ENCODE assay signal across 8 mouse cellular contexts in genomic region chr5:147429535-147430305, GRCm38 (mm10). TPM values are rescaled to one million over a fixed set of nuclear protein-coding genes. Genes with fewer than 3 reads are reported as not detected.
DNase-seq lines count a peak whose midpoint lies in the region; ATAC-seq and TF ChIP-seq lines count a peak whose summit lies in the region.

TSS of gene Pan3 (plus strand) at chr5:147430161.

- peak; percentile 86 for ATAC-seq in forebrain, embryonic 16.5 days
- ATAC-seq in lung, embryonic 14.5 days (ENCODE audit: insufficient read depth), result peak; percentile 91

- in situ Hi-C loops in ES-E14 (cut with MboI; ENCODE audit: low sequenced_read_pairs in 2 of 2, unreplicated experiment in 2 of 2), result no loop called here

- no peak for TF ChIP-seq CTCF in layer of hippocampus, adult 2 months (conservative IDR thresholded peaks at IDR 0.05)
- no peak for TF ChIP-seq CTCF in lung, embryonic 14.5 days (IDR thresholded peaks at IDR 0.05; ENCODE audit: low read depth)
- TF ChIP-seq CTCF in olfactory bulb, adult 2 months (IDR thresholded peaks at IDR 0.05; ENCODE audit: insufficient read depth, low read depth, low read length), result no peak
- TF ChIP-seq CTCF in thymus, adult 2 months (IDR thresholded peaks at IDR 0.05; ENCODE audit: borderline replicate concordance, control insufficient read depth, extremely low read depth, insufficient read depth, low read length, poor library complexity), result peak; percentile 34; the same call in 1 of the 2 replicates

- H3K4me3 ChIP-seq in ES-E14 (ENCODE audit: insufficient read depth in 1 of 2, low read depth in 1 of 2, low read length in 2 of 2, poor library complexity in 1 of 2, severe bottlenecking in 1 of 2), result peak within 1 kb of the TSS; percentile 90
- peak within 1 kb of the TSS; percentile 70 for H3K4me3 ChIP-seq in forebrain, embryonic 16.5 days (replicated peaks; ENCODE audit: low read length)
- peak within 1 kb of the TSS; percentile 94 for H3K4me3 ChIP-seq in layer of hippocampus, adult 2 months
- H3K4me3 ChIP-seq in lung, embryonic 14.5 days (ENCODE audit: low read depth, low read length), result peak within 1 kb of the TSS; percentile 99
- H3K4me3 ChIP-seq in olfactory bulb, adult 2 months (ENCODE audit: insufficient read depth, low read depth, low read length), result peak within 1 kb of the TSS; percentile 90
- H3K4me3 ChIP-seq in thymus, adult 2 months (ENCODE audit: control insufficient read depth, insufficient read depth, low read length), result peak within 1 kb of the TSS; percentile 67

- peak within 1 kb of the TSS; percentile 95 for H3K9ac ChIP-seq in ES-E14 (ENCODE audit: insufficient read depth, low read depth, low read length, poor library complexity, severe bottlenecking)
- peak within 1 kb of the TSS; percentile 95 for H3K9ac ChIP-seq in forebrain, embryonic 16.5 days (replicated peaks; ENCODE audit: low read depth, low read length)
- H3K9ac ChIP-seq in lung, embryonic 14.5 days, result peak within 1 kb of the TSS; percentile 98

- intact Hi-C loops in heart, postnatal 36 days (cut with DNase I), result loop anchor here (5.0 kb wide), 2 partner anchors 103 to 433 kb away; partner anchors contain the start of gene Pomp

- TF ChIP-seq POLR2A in olfactory bulb, adult 2 months (IDR thresholded peaks at IDR 0.05; ENCODE audit: insufficient read depth, low read depth, low read length), result peak; percentile 90
- TF ChIP-seq POLR2A in thymus, adult 2 months (IDR thresholded peaks at IDR 0.05; ENCODE audit: control insufficient read depth, extremely low read depth, insufficient read depth, low read length, poor library complexity), result peak; percentile 96

- H3K36me3 ChIP-seq in ES-E14 (ENCODE audit: control insufficient read depth, insufficient read depth, low read length, poor library complexity, severe bottlenecking), result peaks cover 2% of the 10 kb centered on the region; the same call in 1 of the 2 replicates
- no peaks in the 10 kb centered on the region for H3K36me3 ChIP-seq in forebrain, embryonic 16.5 days (ENCODE audit: control insufficient read depth, insufficient read depth)
- peaks cover 7% of the 10 kb centered on the region; the same call in 1 of the 2 replicates for H3K36me3 ChIP-seq in lung, embryonic 14.5 days (ENCODE audit: insufficient read depth)
- H3K36me3 ChIP-seq in thymus, adult 2 months (ENCODE audit: control insufficient read depth, insufficient read depth, low read length), result no peaks in the 10 kb centered on the region

- WGBS in forebrain, embryonic 16.5 days, result 0% methylated on average over 51 of the region's 51 CpGs
- under 1% methylated on average over 51 of the region's 51 CpGs for WGBS in lung, embryonic 14.5 days
- WGBS in olfactory bulb, adult 2 months, result under 1% methylated on average over 47 of the region's 51 CpGs
- WGBS in thymus, adult 2 months, result under 1% methylated on average over 51 of the region's 51 CpGs

- peak within 1 kb of the TSS; percentile 96 for H3K4me2 ChIP-seq in forebrain, embryonic 16.5 days (ENCODE audit: low read length)
- peak within 1 kb of the TSS; percentile 80 for H3K4me2 ChIP-seq in lung, embryonic 14.5 days

- H3K9me3 ChIP-seq in ES-E14 (ENCODE audit: control insufficient read depth, insufficient read depth, low read depth, low read length), result no peaks in the 10 kb centered on the region
- no peaks in the 10 kb centered on the region for H3K9me3 ChIP-seq in forebrain, embryonic 16.5 days (ENCODE audit: control insufficient read depth, low read length)
- H3K9me3 ChIP-seq in lung, embryonic 14.5 days (ENCODE audit: low read depth, low read length), result no peaks in the 10 kb centered on the region

- H3K27ac ChIP-seq in ES-E14 (ENCODE audit: insufficient read depth, low read depth, low read length, poor library complexity, severe bottlenecking), result peak within 1 kb of the TSS; percentile 94
- H3K27ac ChIP-seq in forebrain, embryonic 16.5 days (ENCODE audit: low read length), result peak within 1 kb of the TSS; percentile 98
- peak within 1 kb of the TSS; percentile 100 for H3K27ac ChIP-seq in layer of hippocampus, adult 2 months
- peak within 1 kb of the TSS; percentile 99 for H3K27ac ChIP-seq in lung, embryonic 14.5 days (ENCODE audit: low read depth)
- peak within 1 kb of the TSS; percentile 91 for H3K27ac ChIP-seq in olfactory bulb, adult 2 months (ENCODE audit: insufficient read depth, low read depth, low read length)
- H3K27ac ChIP-seq in thymus, adult 2 months (ENCODE audit: control insufficient read depth, insufficient read depth, low read length), result peak within 1 kb of the TSS; percentile 86

- H3K27me3 ChIP-seq in forebrain, embryonic 16.5 days (replicated peaks; ENCODE audit: control insufficient read depth, insufficient read depth, low read length), result no peaks in the 10 kb centered on the region
- H3K27me3 ChIP-seq in lung, embryonic 14.5 days (ENCODE audit: insufficient read depth, low read length), result no peaks in the 10 kb centered on the region
- H3K27me3 ChIP-seq in thymus, adult 2 months (ENCODE audit: control insufficient read depth, insufficient read depth, low read length), result no peaks in the 10 kb centered on the region

- peak; percentile 87 for DNase-seq in ES-E14 (ENCODE audit: low read depth, low spot score)
- DNase-seq in cerebellum, adult 11-12 months, result peak; percentile 97
- DNase-seq in heart, postnatal 36 days, result peak; percentile 96 to 98
- DNase-seq in layer of hippocampus, adult 2 months (ENCODE audit: low spot score in 2 of 2), result peak; percentile 93 to 96
- peak; percentile 95 for DNase-seq in lung, embryonic 14.5 days
- peak; percentile 95 for DNase-seq in thymus, adult 2 months

- H3K4me1 ChIP-seq in ES-E14 (ENCODE audit: control insufficient read depth in 2 of 2, insufficient read depth in 2 of 2, low read length in 2 of 2, poor library complexity in 1 of 2), result peaks cover 0 to 8% of the 10 kb centered on the region in 2 experiments; a peak in 2 of 4 replicates
- peaks cover 24% of the 10 kb centered on the region for H3K4me1 ChIP-seq in forebrain, embryonic 16.5 days (replicated peaks; ENCODE audit: control insufficient read depth, insufficient read depth, low read length)
- H3K4me1 ChIP-seq in lung, embryonic 14.5 days (ENCODE audit: insufficient read depth), result peaks cover 4% of the 10 kb centered on the region; the same call in 1 of the 2 replicates
- H3K4me1 ChIP-seq in olfactory bulb, adult 2 months (ENCODE audit: control insufficient read depth, insufficient read depth, low read length), result peaks cover 5% of the 10 kb centered on the region
- peaks cover 31% of the 10 kb centered on the region for H3K4me1 ChIP-seq in thymus, adult 2 months (replicated peaks; ENCODE audit: control insufficient read depth, insufficient read depth, low read length)

TF ChIP-seq in ES-E14, 5 proteins besides CTCF, POLR2A, EP300 and RAD21:
- no peak for TF ChIP-seq CHD2 (IDR thresholded peaks at IDR 0.05; ENCODE audit: low read depth, low read length)
- TF ChIP-seq HCFC1 (IDR thresholded peaks at IDR 0.05; ENCODE audit: borderline replicate concordance, insufficient read depth, low read length), result peak; percentile 66; the same call in 1 of the 2 replicates
- no peak for TF ChIP-seq ZC3H11A (IDR thresholded peaks at IDR 0.05; ENCODE audit: borderline replicate concordance, low read depth, low read length)
- peak; percentile 89 for TF ChIP-seq ZNF384 (IDR thresholded peaks at IDR 0.05; ENCODE audit: low read depth, low read length)
- no peak for TF ChIP-seq MAFK (IDR thresholded peaks at IDR 0.05; ENCODE audit: insufficient read depth, low read depth, low read length)
TF ChIP-seq in ES-E14: peak in this region for 2.

RNA-seq across cellular contexts. Expression of gene Pan3, which starts in this region (rescaled TPM):
- total RNA-seq in ES-E14 (2012; rRNA removed), result 57.3 and 61.8 TPM in 2 replicates
- polyA plus RNA-seq in forebrain, embryonic 16.5 days (2015; fragmentation: Nextera tagmentation; extraction: Ambion mirVana), result 64.7 and 67.0 TPM in 2 replicates
- 10 to 100 TPM; 26.8 to 36.1 TPM for total RNA-seq in heart, postnatal 36 days (2021)
- 100 to 1,000 TPM in 1 of 2 experiments, 10 to 100 TPM in 1; 96.7 to 114 TPM for total RNA-seq in layer of hippocampus, adult 2 months (2021)
- polyA plus RNA-seq in lung, embryonic 14.5 days (2014; fragmentation: Nextera tagmentation; extraction: Ambion mirVana), result 76.5 and 84.1 TPM in 2 replicates
- polyA plus RNA-seq in olfactory bulb, adult 2 months (2012; ENCODE audit: insufficient read depth, insufficient read length, low replicate concordance, missing spikeins), result 409 TPM in 1 of 2 replicates, not detected in the other
- polyA plus RNA-seq in thymus, adult 2 months (2012; rRNA removed), result 124 and 152 TPM in 2 replicates

Comparison
In these comparisons a context has a peak if more than half of its experiments do, and no peak if none do; other contexts are left out.
1. Peak in every context shown above with its lines: DNase-seq, ATAC-seq, H3K4me3 ChIP-seq and H3K27ac ChIP-seq.